Comparison of ENCODE assay signal across 10 mouse cellular contexts in the genomic region with DNA sequence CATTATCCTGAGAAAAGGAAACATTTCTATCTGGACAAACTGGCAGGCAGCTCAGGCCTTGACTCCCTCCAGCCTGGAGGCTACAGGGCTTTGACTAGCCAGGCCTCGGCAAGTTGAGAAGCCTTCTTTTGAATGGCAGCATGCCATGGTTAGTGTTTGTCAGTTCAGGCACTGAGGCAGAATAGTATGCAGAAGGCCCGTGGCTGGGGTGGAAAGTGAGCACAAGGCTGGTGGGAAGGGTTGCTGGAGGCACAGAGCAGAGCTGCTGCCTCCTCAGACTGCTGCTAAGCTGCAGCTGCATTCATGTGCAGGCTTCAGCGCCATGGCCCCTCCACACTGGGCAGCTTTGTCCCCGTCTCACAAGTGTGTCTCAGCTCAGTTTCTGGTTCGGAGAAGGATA.
DNase-seq lines count a peak whose midpoint lies in the region; ATAC-seq and TF ChIP-seq lines count a peak whose summit lies in the region.
"Had no signal": no experiment of that assay in that cellular context is flagged by ENCODE, and none has a peak within 500 bp of the region (broad histone marks: within the 10 kb centered on the region; RNA-seq: fewer than 3 reads in every experiment).

No protein-coding gene starts in this region.

- peaks cover 10% of the 10 kb centered on the region for H3K4me1 ChIP-seq in embryonic facial prominence, embryonic 10.5 days
- peaks cover 9% of the 10 kb centered on the region; the same call in 1 of the 2 replicates for H3K4me1 ChIP-seq in kidney, adult 2 months (ENCODE audit: control insufficient read depth, insufficient read depth, low read length)
- H3K4me1 ChIP-seq in limb, embryonic 13.5 days = peaks cover 12% of the 10 kb centered on the region
- H3K4me1 ChIP-seq: neural tube, embryonic 12.5 days had no signal

- no peaks in the 10 kb centered on the region for H3K9me3 ChIP-seq in embryonic facial prominence, embryonic 10.5 days
- H3K9me3 ChIP-seq in limb, embryonic 13.5 days = no peaks in the 10 kb centered on the region
- H3K9me3 ChIP-seq: neural tube, embryonic 12.5 days had no signal

- no peak overlapping the region for H3K4me2 ChIP-seq in limb, embryonic 13.5 days (replicated peaks)
- H3K4me2 ChIP-seq: neural tube, embryonic 12.5 days had no signal

- DNase-seq in layer of hippocampus, adult 18-20 months (ENCODE audit: low spot score in 2 of 2) = peak; percentile 32 to 58
- DNase-seq in layer of hippocampus, adult 9-10 months (ENCODE audit: low spot score) = no peak
- peak; percentile 31 for DNase-seq in embryonic facial prominence, embryonic 10.5 days (ENCODE audit: low spot score)
- peak; percentile 80 for DNase-seq in kidney, adult 2 months
- no peak for DNase-seq in adrenal gland, adult 18-20 months (ENCODE audit: low spot score in 2 of 2)
- no peak for DNase-seq in spleen, postnatal 14 days (ENCODE audit: low spot score in 2 of 2)
- DNase-seq: thymus, postnatal 4 days had no signal

- TF ChIP-seq POLR2A in kidney, adult 2 months (IDR thresholded peaks at IDR 0.05; ENCODE audit: low read depth, low read length) = no peak

- H3K9ac ChIP-seq in limb, embryonic 13.5 days = no peak overlapping the region
- H3K9ac ChIP-seq: neural tube, embryonic 12.5 days had no signal

- H3K36me3 ChIP-seq in embryonic facial prominence, embryonic 10.5 days (replicated peaks) = no peaks in the 10 kb centered on the region; the same call in 1 of the 2 replicates
- H3K36me3 ChIP-seq in kidney, adult 2 months (ENCODE audit: control insufficient read depth, insufficient read depth, low read length) = no peaks in the 10 kb centered on the region
- H3K36me3 ChIP-seq in limb, embryonic 13.5 days = no peaks in the 10 kb centered on the region
- H3K36me3 ChIP-seq: neural tube, embryonic 12.5 days had no signal

- peak; percentile 66; the same call in 1 of the 2 replicates for ATAC-seq in limb, embryonic 13.5 days (ENCODE audit: low FRiP score, low read depth)
- ATAC-seq in granulocyte monocyte progenitor cell, adult 5-6 weeks (replicated peaks; ENCODE audit: poor library complexity, severe bottlenecking) = no peak

- H3K27me3 ChIP-seq in embryonic facial prominence, embryonic 10.5 days (replicated peaks; ENCODE audit: low read depth, poor library complexity, severe bottlenecking) = no peaks in the 10 kb centered on the region
- H3K27me3 ChIP-seq in kidney, adult 2 months (replicated peaks; ENCODE audit: control insufficient read depth, insufficient read depth, low read length) = no peaks in the 10 kb centered on the region
- H3K27me3 ChIP-seq in limb, embryonic 13.5 days = no peaks in the 10 kb centered on the region
- H3K27me3 ChIP-seq: neural tube, embryonic 12.5 days had no signal

- no peak overlapping the region for H3K4me3 ChIP-seq in embryonic facial prominence, embryonic 10.5 days
- H3K4me3 ChIP-seq in kidney, adult 2 months (ENCODE audit: insufficient read depth, low read depth, low read length) = no peak overlapping the region
- H3K4me3 ChIP-seq in limb, embryonic 13.5 days = no peak overlapping the region
- H3K4me3 ChIP-seq: neural tube, embryonic 12.5 days had no signal

- H3K27ac ChIP-seq in embryonic facial prominence, embryonic 10.5 days (replicated peaks) = peak overlapping the region; percentile 52
- no peak overlapping the region for H3K27ac ChIP-seq in kidney, adult 2 months (ENCODE audit: insufficient read depth, low read depth, low read length)
- H3K27ac ChIP-seq in limb, embryonic 13.5 days = no peak overlapping the region; the same call in 1 of the 2 replicates
- H3K27ac ChIP-seq: neural tube, embryonic 12.5 days had no signal

- 53% methylated on average over 5 of the region's 5 CpGs for WGBS in embryonic facial prominence, embryonic 10.5 days
- WGBS in kidney, adult 2 months = 48% methylated on average over 5 of the region's 5 CpGs
- 19% methylated on average over 5 of the region's 5 CpGs for WGBS in limb, embryonic 13.5 days

- no peak for TF ChIP-seq CTCF in kidney, adult 2 months (conservative IDR thresholded peaks at IDR 0.05; ENCODE audit: insufficient read depth, insufficient read length, low read depth, low read length)

Comparison
In these comparisons a context has a peak if more than half of its experiments do, and no peak if none do; other contexts are left out.
1. DNase-seq: peak in layer of hippocampus, adult 18-20 months (2 of 2), embryonic facial prominence, embryonic 10.5 days (single experiment) and kidney, adult 2 months (single experiment); none in layer of hippocampus, adult 9-10 months (single experiment), adrenal gland, adult 18-20 months (0 of 2) and spleen, postnatal 14 days (0 of 2).